Mouse (Mus musculus) midbrain, embryonic 10.5 days (tissue): ENCODE data around the gene Txk. TPM values are rescaled to one million over a fixed set of nuclear protein-coding genes. Genes with fewer than 3 reads are reported as not detected.

Experiments
- DNase-seq: peaks from one replicate; pipeline ENCODE4 v3.0.0-alpha.2; 2017; ENCODE audit warnings: low spot score
- H3K27ac ChIP-seq: fragments of 300-500 bp; sonication (generic); replicated peaks from 2 replicates; pipeline ENCODE4 v1.5.1; 2016; ENCODE audit warnings: mild to moderate bottlenecking
- H3K27me3 ChIP-seq: fragments of 300-500 bp; sonication (generic); 2 replicates; pipeline ENCODE4 v1.6.1; 2016; ENCODE audit warnings: low read depth, mild to moderate bottlenecking; ENCODE audit not compliant: poor library complexity, severe bottlenecking
- H3K36me3 ChIP-seq: fragments of 300-500 bp; sonication (generic); 2 replicates; pipeline ENCODE4 v1.6.1; 2016; ENCODE audit warnings: mild to moderate bottlenecking, moderate library complexity
- H3K4me1 ChIP-seq: fragments of 300-500 bp; sonication (generic); 2 replicates; pipeline ENCODE4 v1.6.1; 2016
- H3K4me3 ChIP-seq: fragments of 300-500 bp; sonication (generic); 2 replicates; pipeline ENCODE4 v1.5.1; 2016; ENCODE audit warnings: mild to moderate bottlenecking, moderate library complexity
- H3K9me3 ChIP-seq: fragments of 300-500 bp; sonication (generic); replicated peaks from 2 replicates; pipeline ENCODE4 v1.6.1; 2016; ENCODE audit warnings: mild to moderate bottlenecking
- WGBS: fragments of 180-500 bp; shearing (Covaris S2); methylation state at CpG from one replicate; pipeline ENCODE4 v1.1.7; 2016; 5-methylcytosine and 5-hydroxymethylcytosine counted together
- polyA plus RNA-seq: library from polyadenylated mRNA; unstranded; fragments of >200 nt; fragmentation: Nextera tagmentation; extraction: Ambion mirVana; gene quantifications from 2 replicates; pipeline ENCODE4 v1.2.1, GENCODE M21; 2016

Txk gene
- polyA plus RNA-seq, 1 experiment from 2014 or later: not detected

DNA sequence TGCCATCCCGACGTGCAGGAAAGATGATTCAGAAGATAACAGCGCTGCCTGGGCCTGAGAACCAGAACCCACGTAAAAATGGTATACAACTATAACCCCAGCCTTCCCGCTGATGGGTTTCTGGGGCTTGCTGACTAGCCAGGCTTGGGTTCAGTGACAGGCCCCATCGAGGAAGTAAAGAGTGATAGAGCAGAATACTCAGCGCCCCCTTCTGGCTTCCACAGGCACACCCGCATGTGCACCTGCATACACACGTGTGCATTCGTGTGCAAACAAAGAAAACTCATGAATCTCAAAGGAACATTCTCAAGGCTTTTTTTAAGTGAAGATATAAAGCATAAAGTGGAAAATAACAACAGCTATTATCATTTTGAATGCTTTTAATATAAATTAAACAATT is 106.4 kb downstream of the Txk start:
- H3K27ac ChIP-seq: no peak overlapping the region
- no peak for DNase-seq
- peaks cover 18% of the 10 kb centered on the region for H3K4me1 ChIP-seq
- peaks cover 71% of the 10 kb centered on the region for H3K27me3 ChIP-seq
- WGBS: 41% methylated on average over 10 of the region's 10 CpGs
- H3K36me3 ChIP-seq: no peaks in the 10 kb centered on the region
- no peaks in the 10 kb centered on the region for H3K9me3 ChIP-seq
- H3K4me3 ChIP-seq: no peak overlapping the region

Other genes with a start within 250 kb of the Txk start
- gene Corin, start 248.3 kb downstream of the Txk start, polyA plus RNA-seq: 5.0 and 5.7 TPM in 2 replicates
- 17.8 and 20.4 TPM in 2 replicates for gene Nfxl1, start 193.1 kb downstream of the Txk start, polyA plus RNA-seq
- gene Zar1, start 171.5 kb downstream of the Txk start, polyA plus RNA-seq: 0.54 and 1.2 TPM in 2 replicates
- 3.7 and 6.3 TPM in 2 replicates for gene Gm5868, start 165.2 kb downstream of the Txk start, polyA plus RNA-seq
- gene Cnga1, start 108.5 kb downstream of the Txk start, polyA plus RNA-seq: not detected in 2 replicates
- 0.48 and 0.51 TPM in 2 replicates for gene Nipal1, start 105.0 kb downstream of the Txk start, polyA plus RNA-seq
- 3.2 and 4.6 TPM in 2 replicates for gene Tec, start 115.7 kb upstream of the Txk start, polyA plus RNA-seq
- gene Slain2, start 161.5 kb upstream of the Txk start, polyA plus RNA-seq: 16.2 and 16.5 TPM in 2 replicates
- not detected in 2 replicates for gene Gm10135, start 221.9 kb upstream of the Txk start, polyA plus RNA-seq